Mouse (Mus musculus): Measurements from ENCODE around the gene Gabra1.

DNA sequence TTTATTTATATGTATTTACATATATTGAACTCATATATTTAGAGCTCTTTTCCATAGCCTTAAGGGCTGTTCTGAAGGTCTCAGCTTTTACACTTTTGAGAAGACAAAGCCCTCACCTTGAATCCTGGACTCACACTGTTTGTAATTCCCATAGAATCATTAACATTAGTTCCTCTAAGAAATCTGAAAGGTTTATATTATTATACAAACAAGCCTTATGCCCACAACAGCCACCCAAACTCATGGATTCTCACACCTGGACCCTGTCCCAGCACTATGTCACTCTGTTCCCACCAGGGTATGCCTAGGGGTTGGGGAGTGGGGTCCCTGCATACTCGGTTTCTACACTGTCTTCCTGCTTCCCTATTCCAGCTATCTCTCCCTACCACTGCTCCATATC, 72.7 kb downstream of the Gabra1 start:
- TF ChIP-seq POLR2A (IDR thresholded peaks at IDR 0.05; ENCODE audit: extremely low read depth, insufficient read depth, low read length) (no peak), CTCF (IDR thresholded peaks at IDR 0.05; ENCODE audit: extremely low read depth, insufficient read depth, low read length) (no peak)
